Mouse (Mus musculus) ZHBTc4 (cell line): ENCODE measurements at regions not wholly inside any gene's neighbourhood (a gene's known extent, or its start where the extent isn't known, plus 50 kb on each side); places are given as distances from the start of the nearest gene placed in this dataset.

Source experiments
- DNase-seq: peaks from one replicate; pipeline ENCODE4 v3.0.0-alpha.2; 2011; ENCODE audit warnings: low read depth, low spot score

DNA sequence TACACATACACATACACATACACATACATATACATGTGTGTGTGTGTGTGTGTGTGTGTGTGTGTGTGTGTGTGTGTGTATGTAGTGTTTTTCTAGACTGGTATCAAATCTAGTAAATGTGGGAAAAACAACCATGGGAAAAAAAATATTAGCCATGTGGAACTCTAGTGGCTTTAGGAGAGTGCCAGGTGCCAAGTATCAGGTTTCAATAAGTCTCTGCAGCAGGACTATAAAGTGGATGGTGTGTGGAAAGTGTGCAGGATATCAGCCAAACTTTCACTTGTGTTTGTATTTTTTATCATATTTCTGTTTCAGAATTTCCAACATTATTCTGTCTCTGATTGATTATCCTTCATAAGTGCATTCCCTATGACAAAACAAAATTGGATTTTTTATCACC lies 653.3 kb upstream of the Fam98a start:
- no peak for DNase-seq

- DNase-seq: no peak
Measured at GRCm38 (mm10) chr17:76184813-76185212, 633.1 kb upstream of the Fam98a start.

DNA sequence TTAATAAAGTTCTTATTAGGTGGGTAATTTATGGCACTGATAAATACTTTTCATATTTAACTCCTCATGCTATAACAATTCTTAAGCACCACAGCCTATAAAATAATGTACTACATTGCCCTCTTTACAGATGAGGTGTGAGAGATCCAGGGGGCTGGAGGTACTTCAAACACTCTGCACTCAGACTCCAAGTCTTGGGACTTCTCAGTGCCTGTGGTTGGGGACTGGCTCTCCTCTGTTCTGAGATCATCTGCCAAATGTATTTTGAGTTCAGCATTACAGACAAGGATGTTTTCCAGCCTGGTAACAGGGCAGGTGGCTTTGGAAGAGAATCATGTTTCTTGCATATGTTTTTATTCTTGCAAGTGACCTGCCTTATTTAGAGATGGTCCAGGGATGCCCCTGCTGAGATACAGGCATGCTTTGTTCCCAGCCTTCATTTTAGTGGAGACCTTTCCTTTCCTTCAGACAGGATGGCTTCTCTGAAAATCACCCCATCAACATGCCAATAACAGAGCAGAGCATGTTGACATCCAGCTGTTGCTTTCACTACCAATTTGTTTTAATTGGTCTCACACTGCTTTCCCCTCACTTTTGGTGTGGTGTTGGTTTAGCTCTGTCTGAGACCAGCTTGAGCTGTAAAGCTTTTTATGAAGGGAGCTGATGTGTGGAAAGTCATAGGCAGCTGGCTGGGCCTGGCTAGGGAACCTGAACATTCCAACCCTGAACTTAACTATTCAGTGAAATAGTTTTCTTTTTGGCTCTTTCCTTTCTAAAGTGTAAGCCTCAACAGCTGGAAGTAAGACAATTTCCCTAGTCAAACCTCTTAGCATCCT lies 585.1 kb upstream of the Fam98a start:
- no peak for DNase-seq

DNA sequence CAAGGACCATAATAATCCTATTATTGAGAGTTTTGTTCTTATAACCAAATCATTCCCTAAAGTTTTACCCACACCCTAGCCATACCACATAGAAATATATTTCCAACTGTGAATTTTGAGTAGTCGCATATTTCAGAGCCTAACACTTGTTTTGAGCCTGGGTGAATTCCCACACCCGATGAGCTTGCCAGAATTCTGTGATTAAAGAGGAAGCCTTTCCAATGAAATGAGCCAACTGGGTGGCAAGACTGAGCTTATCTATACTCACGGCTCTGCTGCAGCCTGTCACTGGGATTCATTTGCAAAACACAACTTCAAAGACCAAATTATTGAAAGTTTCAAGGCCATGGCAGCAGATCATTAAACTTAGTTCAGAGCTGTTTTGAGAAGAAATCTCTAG lies 582.3 kb upstream of the Fam98a start:
- DNase-seq: no peak

DNA sequence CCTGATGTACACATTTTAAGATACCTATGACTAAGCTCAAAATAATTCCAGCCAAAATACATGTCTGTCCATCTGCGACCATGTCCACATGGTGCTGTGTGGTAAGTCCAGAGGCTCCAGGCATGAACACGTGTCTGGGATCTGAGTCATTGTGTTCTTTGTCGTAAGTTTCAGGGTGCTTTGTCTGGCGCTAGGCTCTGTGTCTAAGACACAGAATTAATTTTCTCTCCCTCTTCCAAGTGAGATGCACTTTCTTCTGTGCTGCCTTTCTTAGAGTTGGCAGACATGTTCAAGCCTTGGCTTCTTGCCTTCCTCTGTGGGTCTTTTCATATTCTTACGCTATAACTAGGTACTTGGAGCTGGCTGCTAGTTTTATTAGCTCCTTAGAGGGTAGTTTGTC lies 573.5 kb upstream of the Fam98a start:
- DNase-seq: no peak

GRCm38 (mm10) chr17:76111315-76112195 lies 559.8 kb upstream of the Fam98a start:
- peak; percentile 91 for DNase-seq

GRCm38 (mm10) chr17:76110856-76111255 lies 559.1 kb upstream of the Fam98a start:
- peak; percentile 1 for DNase-seq

GRCm38 (mm10) chr17:76083536-76083935 lies 531.8 kb upstream of the Fam98a start:
- DNase-seq: peak; percentile 56

- DNase-seq: no peak
Measured at GRCm38 (mm10) chr17:76081780-76082179, 530.0 kb upstream of the Fam98a start.

DNA sequence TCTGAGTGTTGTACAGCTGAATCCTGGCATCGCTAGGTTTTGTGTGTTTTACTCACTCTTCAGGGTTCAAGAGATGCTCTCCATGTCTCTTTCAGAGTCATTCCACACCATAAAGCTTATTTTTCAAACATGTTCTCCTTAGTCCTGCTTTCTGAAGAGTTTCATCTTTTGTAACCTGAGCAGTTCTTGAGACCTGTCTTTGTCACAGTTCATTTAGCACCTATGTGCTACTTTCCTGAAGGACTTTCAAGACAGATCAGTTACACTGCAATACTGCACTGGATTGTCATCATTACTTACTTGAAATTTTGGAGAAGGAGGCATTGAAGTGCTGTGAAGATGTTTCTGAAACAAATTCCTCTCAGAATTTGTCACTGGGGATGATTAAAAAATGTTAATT lies 494.7 kb upstream of the Fam98a start:
- no peak for DNase-seq

DNA sequence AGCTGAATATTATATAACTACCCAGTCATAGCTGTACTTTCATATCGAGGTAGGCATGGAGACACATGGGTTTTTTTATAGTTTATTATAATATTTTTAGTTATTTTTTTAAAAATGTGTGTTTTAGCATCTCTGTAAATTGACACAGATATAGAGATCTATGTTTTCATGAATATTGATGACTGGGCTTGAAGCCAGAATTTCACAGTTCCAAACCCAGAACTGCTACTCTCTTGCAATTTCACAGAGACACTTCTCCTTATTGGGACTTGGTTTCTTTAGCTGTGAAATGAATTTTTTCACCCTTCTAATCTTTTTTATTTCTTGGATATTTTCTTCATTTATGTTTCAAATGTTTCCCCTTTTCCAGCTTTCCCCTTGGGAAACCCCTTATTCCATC lies 481.0 kb upstream of the Fam98a start:
- DNase-seq: no peak

- no peak for DNase-seq
Measured at GRCm38 (mm10) chr17:76008011-76008410, 456.3 kb upstream of the Fam98a start.

DNA sequence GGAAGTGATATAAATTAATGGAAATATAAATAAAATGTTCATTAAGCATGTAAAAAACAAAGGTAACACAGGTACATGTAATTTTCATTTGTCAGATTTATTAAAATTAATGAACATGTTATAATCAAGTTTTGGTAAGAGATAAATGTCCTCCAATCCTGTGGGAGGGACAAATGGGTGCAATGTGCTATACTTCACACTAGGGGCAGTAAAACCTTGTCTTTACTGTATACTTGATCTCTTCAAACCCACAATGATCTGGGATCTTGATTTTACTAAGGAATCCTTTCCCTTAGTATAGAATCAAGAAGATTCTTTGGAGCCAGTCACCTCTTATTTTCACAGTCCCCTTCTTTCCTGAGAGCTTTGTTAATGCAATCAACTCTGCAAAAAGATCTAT lies 451.1 kb upstream of the Fam98a start:
- DNase-seq: peak; percentile 1

- no peak for DNase-seq
Measured at GRCm38 (mm10) chr17:75961371-75961770, 409.6 kb upstream of the Fam98a start.

DNA sequence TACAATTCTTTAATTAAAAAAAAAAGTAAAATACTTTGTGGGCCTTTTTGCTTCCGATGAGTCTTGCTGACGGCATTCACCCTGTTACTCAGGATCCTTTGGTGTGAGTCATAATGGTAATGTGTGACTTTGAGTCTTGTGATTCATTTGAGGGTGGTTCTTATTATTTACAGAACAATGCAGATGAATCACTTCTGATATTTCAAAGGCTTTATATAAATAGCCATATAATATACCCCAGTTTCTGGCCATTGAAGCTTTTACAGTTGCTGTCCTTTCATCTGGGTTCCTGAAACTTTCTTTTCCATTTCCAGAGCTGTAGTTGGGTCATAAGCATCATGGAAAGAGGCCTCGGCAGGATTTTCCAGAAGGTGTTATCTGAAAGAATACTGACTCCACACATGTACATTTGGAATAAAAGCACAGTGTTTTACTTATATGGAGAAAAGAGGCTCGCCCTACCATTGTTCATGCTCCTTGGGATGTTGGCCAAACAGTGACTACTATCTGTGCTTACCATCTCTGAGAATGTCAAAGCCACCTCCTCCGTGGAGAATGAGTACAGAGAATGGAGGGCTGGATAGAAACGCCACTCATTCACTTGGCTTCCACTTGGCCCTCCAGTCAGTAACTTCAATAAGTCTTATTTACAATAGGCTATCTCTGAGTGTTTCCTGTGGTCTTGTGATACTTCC lies 385.1 kb upstream of the Fam98a start:
- DNase-seq: no peak

GRCm38 (mm10) chr17:75931022-75931421 lies 379.3 kb upstream of the Fam98a start:
- DNase-seq: peak; percentile 49

DNA sequence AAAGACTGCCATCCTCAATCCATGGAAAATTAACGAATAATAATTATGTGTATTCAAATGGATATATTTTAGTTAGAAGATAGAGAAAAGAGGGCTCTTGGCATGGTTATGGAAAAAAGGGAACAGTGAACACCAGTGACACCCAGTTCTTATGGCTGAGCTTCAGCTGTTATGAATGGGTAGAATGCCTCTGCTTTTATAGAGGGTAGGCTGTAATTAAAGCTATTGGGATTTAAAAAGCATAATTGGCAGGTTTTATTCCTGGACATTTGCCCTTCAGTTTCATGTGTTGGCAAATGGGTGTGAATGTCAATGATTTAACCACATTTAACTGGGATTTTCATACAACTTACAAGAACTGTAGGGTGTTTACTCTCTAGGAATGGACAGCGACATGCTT lies 368.5 kb upstream of the Fam98a start:
- DNase-seq: no peak

DNA sequence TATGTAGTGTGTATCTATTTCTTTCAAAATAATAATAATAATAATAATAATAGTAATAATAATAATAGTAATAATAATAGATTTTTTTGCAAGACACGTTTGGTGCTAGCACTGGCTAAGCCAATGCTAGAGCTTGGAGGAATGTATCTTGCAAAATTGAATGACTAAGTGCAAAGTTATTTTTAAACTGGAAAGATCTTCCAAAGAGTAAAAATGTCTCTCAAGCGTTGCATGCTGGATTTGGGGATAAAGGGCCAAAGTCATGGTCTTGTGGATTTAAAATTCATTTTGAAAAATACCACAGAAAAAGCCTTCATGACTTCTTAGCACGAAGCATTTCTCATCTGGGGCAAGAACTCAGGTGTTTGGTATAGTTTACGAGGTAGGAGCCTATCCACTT lies 365.3 kb upstream of the Fam98a start:
- no peak for DNase-seq

- DNase-seq: no peak
Measured at GRCm38 (mm10) chr17:75916590-75916989, 364.8 kb upstream of the Fam98a start.

- DNase-seq: no peak
Measured at GRCm38 (mm10) chr17:75915256-75915655, 363.5 kb upstream of the Fam98a start.

GRCm38 (mm10) chr17:75907085-75907484 lies 355.3 kb upstream of the Fam98a start:
- no peak for DNase-seq

GRCm38 (mm10) chr17:75906643-75907042 lies 354.9 kb upstream of the Fam98a start:
- DNase-seq: no peak
